Mouse (Mus musculus) cerebellum, postnatal 10 days (tissue): ENCODE data around the gene Mtmr3.
A peak's percentile ranks its signal among the peaks of the same experiment; 100 is the strongest.

Experiments used
- DNase-seq, 2 experiments: peaks; one replicate each; pipeline ENCODE4 v3.0.0; 2021; ENCODE audit warnings: mixed read lengths in 2 of 2

Gene Mtmr3

DNA sequence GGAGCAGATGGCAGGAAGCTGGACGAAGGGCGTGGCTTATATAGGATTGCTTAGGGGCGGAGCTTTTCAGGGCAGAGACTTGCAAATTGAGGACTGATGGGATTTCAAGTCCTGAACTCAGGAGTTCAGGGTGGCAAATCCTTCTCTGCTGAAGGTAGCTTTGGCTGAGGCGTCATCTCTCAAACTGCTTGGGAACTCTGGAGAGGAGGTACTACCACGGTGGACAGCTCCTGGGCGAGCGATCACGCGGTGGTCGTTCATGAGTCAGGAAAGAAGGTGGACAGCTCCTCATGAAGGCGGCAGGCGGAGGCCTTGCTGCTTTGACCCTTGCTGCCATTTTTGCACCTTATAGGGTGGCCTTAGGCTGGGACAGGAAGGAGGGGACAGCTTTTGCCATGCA, 133.5 kb downstream of the Mtmr3 start:
- no peak for DNase-seq

GRCm38 (mm10) chr11:4460615-4461014, 134.0 kb downstream of the Mtmr3 start:
- no peak for DNase-seq

DNA sequence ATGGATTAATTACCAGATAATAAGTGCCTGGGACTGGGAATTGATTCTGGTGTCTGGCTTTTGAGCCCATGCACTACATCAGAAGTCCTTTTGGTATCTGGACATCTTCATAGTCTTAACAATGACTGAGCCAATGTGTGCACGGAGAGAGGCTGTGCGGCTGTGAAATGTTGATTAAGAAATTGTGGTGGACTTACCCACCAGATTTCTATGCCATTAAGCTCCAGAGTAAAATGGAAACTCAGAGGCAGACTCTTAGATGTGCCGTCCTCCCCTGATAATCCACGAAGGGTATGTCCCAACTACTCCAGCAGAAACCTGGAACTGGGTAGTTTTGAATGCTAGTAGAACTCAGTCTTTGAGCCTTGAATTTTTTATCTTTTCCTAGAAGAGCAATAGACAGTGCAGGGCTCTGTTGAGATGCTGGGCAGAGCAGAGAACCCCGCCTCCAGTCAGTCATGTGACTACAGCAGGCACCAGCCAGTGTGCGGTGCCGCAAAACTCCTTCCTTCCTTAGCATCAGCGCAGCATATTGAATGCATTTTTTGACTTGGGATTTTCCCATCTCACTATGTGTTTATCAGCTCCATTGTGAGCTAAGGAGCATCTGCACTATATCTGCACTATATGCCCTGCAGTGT, 139.6 kb downstream of the Mtmr3 start:
- no peak for DNase-seq

- DNase-seq = peak; percentile 42 to 58
These were observed 142.0 kb downstream of the Mtmr3 start for GRCm38 (mm10) chr11:4452467-4453184.

GRCm38 (mm10) chr11:4451116-4451515, 143.5 kb downstream of the Mtmr3 start:
- DNase-seq = peak; percentile 76 to 78

GRCm38 (mm10) chr11:4446195-4446868, 148.3 kb downstream of the Mtmr3 start:
- no peak for DNase-seq

DNA sequence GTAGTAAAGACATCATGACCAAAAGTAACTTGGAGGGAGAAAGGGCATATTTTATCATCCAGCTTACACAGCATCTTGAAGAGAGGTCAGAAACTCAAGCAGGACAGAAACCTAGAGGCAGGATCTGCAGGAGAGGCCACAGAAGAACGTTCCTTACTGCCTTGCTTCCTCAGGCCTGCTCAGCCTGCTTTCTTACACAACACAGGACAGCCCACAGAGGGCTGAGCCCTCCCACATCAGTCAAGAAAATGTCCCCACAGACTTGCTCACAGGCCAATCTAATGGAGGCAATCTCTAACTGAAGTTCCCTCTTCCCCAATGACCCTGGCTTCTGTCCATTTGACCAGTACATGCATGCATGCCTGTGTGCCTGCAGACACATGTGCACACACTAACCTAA, 152.4 kb downstream of the Mtmr3 start:
- DNase-seq = no peak

GRCm38 (mm10) chr11:4440978-4441377, 153.7 kb downstream of the Mtmr3 start, which contains the start of gene Hormad2:
Gene Hormad2 (minus strand): TSS chr11:4441105.
- no peak for DNase-seq

DNA sequence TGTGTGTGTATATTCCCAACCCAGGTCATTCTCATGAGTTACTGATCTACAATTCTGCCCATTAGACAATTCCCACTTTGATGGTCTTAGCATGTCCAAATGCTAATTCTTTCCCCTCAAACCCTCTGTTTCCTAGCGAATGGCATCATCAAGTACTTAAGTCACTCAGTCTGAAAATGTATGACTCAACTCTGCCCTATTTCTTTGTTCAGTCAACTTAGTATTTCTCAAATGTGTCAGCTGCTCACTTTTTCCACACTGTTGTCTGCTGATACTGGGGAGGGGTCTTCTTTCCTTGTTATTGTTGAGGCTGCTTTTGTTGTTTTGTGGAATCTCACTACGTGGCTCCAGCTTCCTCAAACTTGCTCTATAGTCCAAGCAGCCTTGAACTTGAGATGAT, 156.5 kb downstream of the Mtmr3 start:
- DNase-seq = no peak

DNA sequence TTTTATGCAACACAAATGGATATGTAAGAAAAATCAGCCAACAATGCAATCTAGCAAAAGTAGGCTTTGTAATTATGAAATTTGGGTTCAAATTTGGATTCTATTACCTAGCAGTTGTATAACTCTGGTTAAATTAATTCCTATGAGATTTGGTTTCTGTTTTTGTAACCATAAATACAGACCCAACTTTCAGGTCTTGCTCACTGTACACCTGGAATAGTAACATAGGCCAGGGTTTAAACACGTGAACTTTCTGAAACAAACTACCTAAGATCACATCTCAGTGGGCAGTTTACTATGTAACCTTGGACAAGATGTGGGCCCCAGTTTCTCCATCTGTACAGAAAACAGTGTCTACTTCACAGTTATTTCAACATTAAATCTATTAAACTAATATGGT, 157.3 kb downstream of the Mtmr3 start:
- DNase-seq = no peak

DNA sequence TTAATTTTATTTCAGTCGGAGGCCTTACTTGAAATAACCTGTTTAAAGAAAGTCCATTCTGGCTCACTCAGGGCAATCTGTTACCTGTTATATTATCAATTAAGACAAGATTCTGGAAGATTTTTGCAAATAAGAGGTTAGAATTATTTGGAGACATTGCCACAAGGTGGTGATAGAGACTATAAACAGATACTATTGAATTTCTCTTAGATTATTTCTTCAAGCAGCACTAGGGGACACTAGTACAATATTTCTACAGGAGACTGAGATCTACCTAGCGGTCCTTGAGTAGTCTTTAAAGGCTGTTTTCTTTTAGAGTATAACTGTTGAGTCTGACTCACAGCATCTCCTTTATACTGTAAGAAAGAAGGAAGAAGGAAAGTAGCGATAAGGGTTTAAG, 158.0 kb downstream of the Mtmr3 start:
- DNase-seq = peak in 1 of 2 experiments; percentile 59

DNA sequence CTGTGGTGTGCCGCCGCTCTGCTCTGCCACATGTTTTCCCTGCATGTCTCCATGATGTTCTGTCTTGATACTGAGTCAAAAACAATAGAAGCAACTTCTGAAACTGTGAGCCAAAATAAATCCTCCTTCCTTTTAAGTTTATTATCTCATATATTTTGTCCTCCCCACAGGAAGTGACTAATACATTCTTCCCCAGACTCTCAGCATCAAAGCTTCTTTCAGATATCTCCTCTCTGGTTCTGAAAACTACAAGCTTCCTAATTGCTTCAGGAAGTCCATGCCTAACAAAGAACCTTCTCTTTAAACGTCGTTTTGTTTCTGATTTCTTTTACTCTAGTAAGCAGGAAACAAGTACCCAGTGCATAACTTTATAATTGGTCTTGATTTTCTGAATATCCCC, 160.2 kb downstream of the Mtmr3 start:
- DNase-seq = no peak
